ENCODE assay signal across 9 mouse cellular contexts in the genomic region with DNA sequence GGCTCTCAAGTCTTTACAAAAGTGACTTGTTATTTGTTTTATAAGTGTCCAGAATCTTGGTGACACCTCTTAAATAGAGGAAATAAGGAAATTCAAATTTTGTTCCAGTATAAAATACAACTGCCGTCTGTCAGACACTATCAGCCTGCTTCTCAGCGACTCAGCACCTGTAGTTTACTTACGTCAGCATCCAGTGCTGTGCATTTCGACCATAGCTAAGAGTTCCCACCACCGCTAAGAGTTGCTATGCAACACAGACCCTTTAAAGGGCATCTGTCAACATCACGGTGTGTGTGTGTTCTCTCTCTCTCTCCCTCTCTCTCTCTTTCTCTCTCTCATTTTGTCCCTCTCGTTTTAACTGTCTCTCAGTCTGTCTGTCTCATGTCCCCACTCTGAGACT.
DNase-seq lines count a peak whose midpoint lies in the region; ATAC-seq lines count a peak whose summit lies in the region.
"Had no signal": no experiment of that assay in that cellular context is flagged by ENCODE, and none has a peak within 500 bp of the region (broad histone marks: within the 10 kb centered on the region; RNA-seq: fewer than 3 reads in every experiment).

No protein-coding gene starts in this region.

- no peak for DNase-seq in heart, adult 8-10 months (ENCODE audit: low spot score)
- no peak for DNase-seq in yolk sac, embryonic 10.5 days (ENCODE audit: low spot score)
- no peak for DNase-seq in ovary, adult 18-20 months (ENCODE audit: low spot score)
- DNase-seq: kidney, adult 2 months had no signal

- H3K4me1 ChIP-seq in heart, embryonic 11.5 days (ENCODE audit: control insufficient read depth, insufficient read depth, low read length) = peaks cover 22% of the 10 kb centered on the region
- peaks cover 21% of the 10 kb centered on the region for H3K4me1 ChIP-seq in forebrain, embryonic 16.5 days (replicated peaks; ENCODE audit: control insufficient read depth, insufficient read depth, low read length)
- H3K4me1 ChIP-seq in liver, embryonic 15.5 days (replicated peaks) = peaks cover 84% of the 10 kb centered on the region

- no peak for ATAC-seq in heart, embryonic 11.5 days (replicated peaks; ENCODE audit: insufficient number of reproducible peaks, low FRiP score, low TSS enrichment)
- peak; percentile 30 for ATAC-seq in CD4-positive, CD25-positive, alpha-beta regulatory T cell, adult 4 months
- ATAC-seq in forebrain, embryonic 16.5 days = no peak; the same call in 1 of the 2 replicates
- ATAC-seq in liver, embryonic 15.5 days (ENCODE audit: insufficient read depth) = no peak
- ATAC-seq in megakaryocyte, adult 5-6 weeks (ENCODE audit: poor library complexity, severe bottlenecking) = no peak

- peak overlapping the region; percentile 47 for H3K4me3 ChIP-seq in heart, embryonic 11.5 days (ENCODE audit: low read depth, low read length)
- H3K4me3 ChIP-seq in forebrain, embryonic 16.5 days (replicated peaks; ENCODE audit: low read length) = no peak overlapping the region
- H3K4me3 ChIP-seq in liver, embryonic 15.5 days (replicated peaks) = peak overlapping the region; percentile 50

- peak overlapping the region; percentile 90 for H3K4me2 ChIP-seq in heart, embryonic 11.5 days
- H3K4me2 ChIP-seq in forebrain, embryonic 16.5 days (ENCODE audit: low read length) = peak overlapping the region; percentile 94
- H3K4me2 ChIP-seq in liver, embryonic 15.5 days = peak overlapping the region; percentile 76

- no peak overlapping the region for H3K27ac ChIP-seq in heart, embryonic 11.5 days (ENCODE audit: low read depth, low read length)
- H3K27ac ChIP-seq in forebrain, embryonic 16.5 days (ENCODE audit: low read length) = no peak overlapping the region
- H3K27ac ChIP-seq in liver, embryonic 15.5 days (replicated peaks) = peak overlapping the region; percentile 71

- H3K9me3 ChIP-seq in heart, embryonic 11.5 days (replicated peaks; ENCODE audit: control insufficient read depth, low read length) = no peaks in the 10 kb centered on the region
- H3K9me3 ChIP-seq in forebrain, embryonic 16.5 days (ENCODE audit: control insufficient read depth, low read length) = no peaks in the 10 kb centered on the region
- H3K9me3 ChIP-seq in liver, embryonic 15.5 days (replicated peaks) = no peaks in the 10 kb centered on the region

- WGBS in heart, embryonic 11.5 days (ENCODE audit: insufficient replicate concordance) = 15% methylated on average over 7 of the region's 7 CpGs
- 19% methylated on average over 7 of the region's 7 CpGs for WGBS in forebrain, embryonic 16.5 days
- 34% methylated on average over 7 of the region's 7 CpGs for WGBS in liver, embryonic 15.5 days (ENCODE audit: insufficient replicate concordance)

- no peak overlapping the region; the same call in 1 of the 2 replicates for H3K9ac ChIP-seq in heart, embryonic 11.5 days (ENCODE audit: low read depth, low read length)
- H3K9ac ChIP-seq in forebrain, embryonic 16.5 days (replicated peaks; ENCODE audit: low read depth, low read length) = no peak overlapping the region
- peak overlapping the region; percentile 47 for H3K9ac ChIP-seq in liver, embryonic 15.5 days

- H3K27me3 ChIP-seq in heart, embryonic 11.5 days (ENCODE audit: control insufficient read depth, insufficient read depth, low read length) = no peaks in the 10 kb centered on the region
- H3K27me3 ChIP-seq in forebrain, embryonic 16.5 days (replicated peaks; ENCODE audit: control insufficient read depth, insufficient read depth, low read length) = no peaks in the 10 kb centered on the region
- no peaks in the 10 kb centered on the region for H3K27me3 ChIP-seq in liver, embryonic 15.5 days

- no peaks in the 10 kb centered on the region for H3K36me3 ChIP-seq in heart, embryonic 11.5 days (ENCODE audit: control insufficient read depth, insufficient read depth, low read length)
- H3K36me3 ChIP-seq in forebrain, embryonic 16.5 days (ENCODE audit: control insufficient read depth, insufficient read depth) = no peaks in the 10 kb centered on the region
- no peaks in the 10 kb centered on the region for H3K36me3 ChIP-seq in liver, embryonic 15.5 days (replicated peaks)
